Mouse (Mus musculus): Measurements from ENCODE around the gene Fmod.
A peak's percentile ranks its signal among the peaks of the same experiment; 100 is the strongest.

Fmod gene

GRCm38 (mm10) chr1:134056285-134056684 is 19.2 kb downstream of the Fmod start:
- no peak for DNase-seq (ENCODE audit: low spot score in 2 of 2)

DNA sequence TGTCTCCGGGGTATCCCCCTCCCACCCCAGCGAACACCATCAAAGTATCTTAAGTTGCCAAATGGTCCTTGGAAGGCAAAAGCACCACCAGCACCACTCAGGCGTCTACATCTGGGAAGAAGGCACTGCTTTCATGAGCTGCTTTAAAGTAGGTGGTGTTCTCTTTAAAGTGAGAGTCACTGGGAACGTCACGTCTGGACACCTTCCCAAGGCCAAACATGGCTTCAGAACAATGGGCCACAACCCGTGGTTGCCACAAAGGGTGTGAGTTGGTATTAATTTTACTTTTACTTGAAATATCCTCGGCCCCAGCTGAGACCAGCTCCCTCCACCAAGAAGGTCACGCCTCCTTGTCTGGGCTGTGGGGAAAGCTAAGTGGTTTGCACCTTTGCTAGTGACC is 20.7 kb downstream of the Fmod start:
- no peak for DNase-seq (ENCODE audit: low spot score in 2 of 2)

- DNase-seq (ENCODE audit: low spot score in 2 of 2): no peak
These were observed 21.8 kb downstream of the Fmod start for GRCm38 (mm10) chr1:134058870-134059269.

DNA sequence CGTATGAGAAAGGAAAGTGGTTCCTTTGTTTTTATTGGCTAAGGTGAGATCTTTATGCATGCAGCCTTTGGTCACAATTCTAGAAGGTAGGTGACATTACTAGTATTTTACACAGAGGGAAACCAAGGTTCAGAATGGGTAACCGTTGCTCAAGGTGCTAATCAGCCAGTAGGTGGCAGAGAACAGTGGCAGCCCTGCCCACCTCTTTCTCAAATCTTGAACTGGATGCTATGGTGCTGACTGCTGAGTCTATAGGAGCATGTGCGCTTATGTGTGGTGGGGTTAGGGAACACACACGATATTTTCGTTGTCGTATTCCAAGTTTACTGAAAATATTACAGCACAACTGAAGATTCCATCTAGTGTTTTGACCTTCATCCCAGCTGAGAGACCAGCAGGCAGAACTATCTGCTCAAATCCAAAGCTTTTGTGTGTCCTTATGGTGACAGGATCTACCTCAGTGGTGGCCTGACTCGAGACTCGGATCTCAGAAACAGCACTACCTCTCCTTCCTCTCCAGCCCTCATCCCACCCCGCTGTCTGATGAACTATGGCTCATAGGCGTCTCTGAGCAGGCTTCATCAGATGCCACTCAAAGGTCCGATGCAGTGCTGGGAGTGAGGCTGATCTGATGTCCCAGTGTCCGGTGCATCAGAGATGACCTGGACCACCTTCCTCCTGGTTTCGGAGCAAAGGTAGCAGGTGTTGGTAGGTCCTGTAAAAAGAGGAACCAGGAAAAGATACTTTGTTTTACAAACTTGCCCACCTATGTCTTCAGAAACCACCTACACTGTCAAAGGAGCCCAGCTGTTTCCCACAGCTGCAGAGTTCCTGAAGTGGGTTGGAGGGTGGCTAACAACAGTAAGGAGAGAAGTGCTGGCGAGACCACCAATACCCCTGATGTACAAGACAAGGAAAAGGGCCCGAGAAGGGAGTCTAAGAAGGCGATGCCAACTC is 23.0 kb downstream of the Fmod start:
- DNase-seq (ENCODE audit: low spot score in 2 of 2): peak in 1 of 2 experiments; percentile 56

DNA sequence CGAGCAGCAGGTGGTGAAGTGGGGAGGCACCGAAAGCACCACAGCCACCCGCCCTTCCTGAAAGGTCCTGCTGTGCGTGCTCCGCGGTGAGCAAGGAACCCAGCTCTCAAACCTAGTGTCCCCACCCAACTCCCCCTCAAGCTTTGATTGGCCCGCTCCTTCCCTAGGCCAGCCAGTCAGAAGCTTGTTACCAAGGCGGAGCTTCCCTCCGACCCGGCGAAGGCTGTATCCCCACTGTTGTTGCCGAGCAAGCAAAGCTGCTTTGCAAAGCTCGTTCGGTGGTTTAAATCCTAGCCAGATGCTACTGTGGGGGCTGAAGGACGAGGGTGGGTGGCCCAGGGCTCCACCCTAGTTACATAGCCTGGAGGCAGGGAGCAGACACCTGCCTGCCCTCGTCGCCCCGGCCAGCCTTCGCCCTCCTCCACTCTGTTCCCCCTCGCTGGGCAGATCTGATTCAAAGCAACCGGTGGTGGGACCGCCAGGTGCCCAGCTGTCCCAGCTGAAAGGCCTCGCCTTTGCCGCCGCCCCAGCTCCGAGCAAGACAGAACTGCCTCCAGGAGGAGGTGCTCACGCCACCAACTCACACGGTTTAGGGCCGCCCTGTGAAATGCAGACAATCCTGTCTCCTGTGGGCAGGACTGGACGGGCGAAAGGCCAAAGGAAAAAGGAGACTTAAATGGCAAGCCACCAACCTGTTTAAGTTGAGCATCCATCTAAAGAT is 24.0 kb downstream of the Fmod start:
- peak; percentile 88 to 93 for DNase-seq (ENCODE audit: low spot score in 2 of 2)

- DNase-seq (ENCODE audit: low spot score in 2 of 2): no peak
These were observed 24.9 kb downstream of the Fmod start for GRCm38 (mm10) chr1:134061915-134062314.

- DNase-seq (ENCODE audit: low spot score in 2 of 2): no peak
These were observed 25.5 kb downstream of the Fmod start for GRCm38 (mm10) chr1:134062411-134063085.

DNA sequence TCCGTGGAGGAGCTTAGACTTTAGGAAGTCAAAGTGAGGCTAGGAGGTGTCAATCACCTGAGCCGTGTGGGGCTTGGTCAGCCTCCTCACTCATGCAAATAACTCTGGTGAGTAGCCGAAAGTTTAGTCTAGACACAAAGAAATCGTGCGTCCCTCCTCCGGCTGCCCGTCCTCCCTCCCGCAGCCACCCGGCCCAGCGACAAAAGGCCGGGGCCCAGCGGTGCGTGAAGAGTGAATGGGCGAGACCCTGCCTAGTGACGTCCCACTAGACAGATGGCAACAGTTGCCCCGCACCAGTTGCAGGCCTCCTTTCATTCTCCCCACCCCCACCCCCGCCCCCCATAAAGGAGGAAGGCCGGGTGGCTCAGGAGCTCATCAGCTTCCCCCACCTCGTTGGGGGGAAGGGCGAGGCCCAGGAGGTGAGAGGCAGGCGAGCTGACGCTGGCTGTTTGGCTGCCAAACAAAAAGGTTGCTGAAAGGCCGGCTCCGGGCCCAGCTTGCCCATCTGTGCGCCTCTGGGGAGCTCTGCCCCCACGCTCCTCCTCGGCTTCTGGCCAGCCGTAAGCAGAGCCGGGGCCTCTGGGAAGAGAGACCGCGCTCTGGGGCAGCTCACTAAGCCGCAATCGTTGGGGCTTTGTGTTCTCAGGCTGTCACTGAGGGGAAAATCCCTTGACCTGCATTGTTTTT is 26.2 kb downstream of the Fmod start:
- peak; percentile 68 to 91 for DNase-seq (ENCODE audit: low spot score in 2 of 2)

DNA sequence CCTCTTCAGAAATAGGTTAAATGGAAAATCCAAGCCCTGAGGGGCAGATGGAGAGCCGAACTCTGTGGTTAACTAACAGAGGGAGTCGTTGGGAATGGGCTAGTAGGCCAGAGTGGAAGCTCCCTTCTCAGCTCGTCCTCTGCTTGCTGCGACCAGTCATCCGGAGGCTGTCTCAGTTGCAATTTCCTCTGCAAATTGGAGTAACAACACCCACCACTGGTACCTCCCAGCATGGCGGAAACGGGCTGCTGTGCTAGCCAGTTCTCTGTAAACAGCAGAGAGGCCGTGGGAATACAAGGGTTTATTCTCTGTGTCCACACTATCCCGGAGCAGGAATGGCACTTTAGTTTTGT is 26.7 kb downstream of the Fmod start:
- peak; percentile 69 to 73 for DNase-seq (ENCODE audit: low spot score in 2 of 2)

- DNase-seq (ENCODE audit: low spot score in 2 of 2): no peak
These were observed 27.3 kb downstream of the Fmod start for GRCm38 (mm10) chr1:134064296-134064831.

DNA sequence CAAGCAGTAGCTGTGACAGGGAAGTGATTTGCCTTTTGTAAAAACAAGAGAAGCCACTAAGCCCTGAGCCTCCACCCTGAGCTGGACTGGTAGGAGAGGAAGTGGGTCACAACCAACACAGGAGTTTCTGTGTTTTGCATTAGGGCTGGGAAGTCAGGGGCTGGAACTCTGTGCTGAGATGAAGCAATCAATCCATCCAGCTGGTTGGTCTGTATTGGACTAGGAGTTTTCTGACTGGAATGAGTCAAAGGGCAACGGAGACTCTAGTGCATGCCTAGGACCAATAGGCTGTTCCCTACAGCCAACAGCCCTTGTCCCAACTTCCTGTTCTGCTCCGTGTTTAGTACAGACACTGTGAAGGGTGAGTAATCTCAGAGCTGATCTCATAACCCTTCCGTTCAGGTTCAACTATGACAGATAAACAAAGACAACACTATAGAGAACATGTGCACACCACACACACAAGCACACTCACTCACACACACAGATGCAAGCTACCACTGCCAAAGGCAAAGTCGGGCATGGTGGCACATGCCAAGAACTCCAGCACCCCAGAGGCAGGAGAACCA is 28.3 kb downstream of the Fmod start:
- peak; percentile 47 to 70 for DNase-seq (ENCODE audit: low spot score in 2 of 2)

DNA sequence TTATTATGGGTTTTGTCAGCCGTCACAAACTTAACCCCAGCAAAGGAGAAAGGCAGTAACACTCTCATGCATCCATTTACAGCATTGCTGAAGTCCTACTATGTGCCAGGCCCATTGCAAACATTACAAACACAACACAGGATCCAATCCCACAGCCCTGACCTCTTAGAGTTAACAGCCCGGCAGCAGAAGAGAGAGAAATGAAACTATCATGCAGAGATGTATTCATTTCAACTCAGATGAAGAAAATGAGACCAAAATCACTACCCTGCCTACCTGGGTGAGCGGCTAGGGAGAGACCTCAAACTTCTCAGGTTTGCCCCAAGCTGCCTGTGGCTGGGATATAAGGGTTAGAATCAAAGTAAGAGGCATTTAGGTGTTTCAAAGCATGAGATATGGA is 29.5 kb downstream of the Fmod start:
- DNase-seq (ENCODE audit: low spot score in 2 of 2): peak in 1 of 2 experiments; percentile 52

GRCm38 (mm10) chr1:134067143-134067619 is 30.1 kb downstream of the Fmod start:
- peak; percentile 42 to 84 for DNase-seq (ENCODE audit: low spot score in 2 of 2)

DNA sequence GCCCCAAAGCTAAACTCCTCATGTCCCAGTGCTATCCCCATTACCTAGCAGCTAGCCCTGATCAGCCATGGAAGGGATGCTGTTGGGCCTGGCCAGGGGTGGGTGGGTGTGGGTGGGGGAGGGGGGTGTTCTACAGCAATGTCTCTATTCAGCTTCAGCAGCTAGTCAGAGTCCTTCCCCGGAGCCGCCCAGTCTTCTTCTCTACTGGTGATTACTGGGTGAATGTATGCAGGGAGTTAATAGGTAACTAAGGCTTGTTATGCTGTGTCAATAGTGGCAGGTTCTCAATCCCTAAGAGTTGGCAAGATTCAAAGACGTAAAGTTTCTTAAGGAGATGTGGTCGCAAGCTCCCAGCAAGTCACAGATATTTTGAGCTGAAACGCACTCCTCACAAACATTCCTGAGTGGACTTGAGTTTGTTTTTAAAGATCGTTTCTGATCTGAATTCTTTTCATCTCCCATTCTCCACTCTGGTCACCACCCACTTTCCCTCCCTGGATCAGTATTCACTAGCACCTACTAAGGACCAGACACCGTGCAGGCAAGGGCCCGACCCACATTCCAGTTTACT is 33.1 kb downstream of the Fmod start:
- DNase-seq (ENCODE audit: low spot score in 2 of 2): no peak

GRCm38 (mm10) chr1:134071411-134072018 is 34.5 kb downstream of the Fmod start:
- DNase-seq (ENCODE audit: low spot score in 2 of 2): no peak

- no peak for DNase-seq (ENCODE audit: low spot score in 2 of 2)
These were observed 36.1 kb downstream of the Fmod start for GRCm38 (mm10) chr1:134073061-134073564.

DNA sequence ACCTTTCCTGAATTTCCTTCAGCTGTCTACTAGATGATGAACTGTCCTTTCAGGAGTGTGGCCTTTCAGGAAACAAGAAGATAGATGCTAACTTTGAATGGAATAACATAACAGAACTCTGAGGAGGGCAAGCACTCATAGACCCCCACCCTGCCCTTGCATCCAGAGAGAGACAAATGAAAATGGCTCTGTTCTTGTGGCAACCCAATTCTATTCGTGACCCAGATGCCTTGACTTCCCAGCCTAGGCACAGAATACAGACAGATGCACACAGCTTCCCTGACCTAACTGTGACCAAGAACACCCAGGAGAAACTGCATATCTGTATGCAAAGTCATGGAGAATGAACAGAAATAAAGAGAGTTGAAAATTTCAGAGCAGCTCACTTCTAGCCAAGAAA is 36.6 kb downstream of the Fmod start:
- DNase-seq (ENCODE audit: low spot score in 2 of 2): no peak

DNA sequence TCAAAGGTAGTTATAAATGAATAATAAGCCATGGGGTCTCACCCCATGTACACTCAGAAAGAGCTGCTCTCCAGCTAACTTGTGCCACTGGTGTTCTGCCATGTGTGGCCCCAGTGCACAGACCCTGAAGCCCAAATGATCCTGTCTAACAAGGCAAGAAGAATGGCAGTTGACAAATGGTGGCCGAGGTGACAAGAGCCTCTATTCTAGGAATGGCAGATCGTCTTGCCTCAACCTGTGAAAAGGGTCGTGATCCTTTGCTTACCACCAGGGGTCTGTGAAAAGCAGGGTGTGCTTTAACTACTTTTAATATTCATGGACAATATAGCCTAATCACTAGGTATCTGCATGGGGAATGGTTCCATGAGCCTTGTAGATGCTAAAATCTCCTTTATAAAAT is 37.1 kb downstream of the Fmod start:
- DNase-seq (ENCODE audit: low spot score in 2 of 2): no peak

DNA sequence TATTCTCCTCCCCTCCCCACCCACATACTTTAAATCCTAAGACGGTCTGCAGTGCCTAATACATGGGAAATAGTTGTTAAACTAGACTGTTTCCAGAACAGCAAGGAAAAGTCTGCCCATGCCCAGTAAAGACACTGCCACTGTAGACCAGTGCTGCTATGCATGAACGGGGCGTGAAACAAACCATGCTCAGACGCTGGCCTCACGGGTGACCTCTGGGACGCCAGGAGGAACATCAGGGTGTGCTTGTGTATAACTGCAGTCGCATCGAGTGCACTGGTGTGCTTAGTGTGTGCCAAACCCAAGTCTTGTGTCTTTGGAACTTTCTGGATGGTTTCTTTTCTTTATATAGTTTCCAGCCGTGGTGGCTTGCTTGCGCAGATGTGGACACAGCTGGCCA is 37.6 kb downstream of the Fmod start:
- no peak for DNase-seq (ENCODE audit: low spot score in 2 of 2)

DNA sequence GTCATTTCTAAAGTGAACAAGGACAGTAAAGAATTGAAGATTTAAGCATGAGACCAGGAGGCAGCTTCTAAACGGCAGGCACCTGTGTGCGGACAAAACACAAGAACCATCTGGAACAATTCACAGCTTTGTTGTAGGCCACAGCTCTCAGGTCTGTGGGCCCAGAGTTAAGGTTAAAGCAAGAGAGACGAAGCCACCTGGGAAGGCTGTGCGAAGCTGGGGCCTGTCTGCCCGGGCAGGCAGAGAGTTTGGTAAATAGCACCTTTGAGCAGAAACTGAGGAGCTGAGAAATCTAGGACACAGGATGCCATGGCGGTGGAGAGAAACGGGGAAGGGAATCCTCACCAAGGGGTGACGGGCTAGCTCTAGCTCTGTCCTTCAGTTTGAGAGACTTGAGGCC is 38.5 kb downstream of the Fmod start:
- no peak for DNase-seq (ENCODE audit: low spot score in 2 of 2)
